9 mouse cellular contexts compared by ENCODE assay signal in genomic region chr3:96595661-96596060, GRCm38 (mm10). TPM values are rescaled to one million over a fixed set of nuclear protein-coding genes. Genes with fewer than 3 reads are reported as not detected.
DNase-seq lines count a peak whose midpoint lies in the region; ATAC-seq and TF ChIP-seq lines count a peak whose summit lies in the region.
"Had no signal": no experiment of that assay in that cellular context is flagged by ENCODE, and none has a peak within 500 bp of the region (broad histone marks: within the 10 kb centered on the region; RNA-seq: fewer than 3 reads in every experiment).

No protein-coding gene starts in this region.

- no peaks in the 10 kb centered on the region for H3K9me3 ChIP-seq in kidney, embryonic 15.5 days (replicated peaks)
- H3K9me3 ChIP-seq in heart, postnatal 0 days (replicated peaks; ENCODE audit: control insufficient read depth, low read length) = no peaks in the 10 kb centered on the region
- H3K9me3 ChIP-seq in midbrain, embryonic 16.5 days (replicated peaks; ENCODE audit: control insufficient read depth, low read length, poor library complexity, severe bottlenecking) = no peaks in the 10 kb centered on the region

- peak overlapping the region; percentile 37; the same call in 1 of the 2 replicates for H3K27ac ChIP-seq in kidney, embryonic 15.5 days
- peak overlapping the region; percentile 63 for H3K27ac ChIP-seq in heart, postnatal 0 days (ENCODE audit: low read depth)
- H3K27ac ChIP-seq in midbrain, embryonic 16.5 days (ENCODE audit: low read length) = peak overlapping the region; percentile 66

- TF ChIP-seq EP300 in heart, postnatal 0 days (IDR thresholded peaks at IDR 0.05; ENCODE audit: low read depth) = no peak

- H3K36me3 ChIP-seq in kidney, embryonic 15.5 days = no peaks in the 10 kb centered on the region
- H3K36me3 ChIP-seq in heart, postnatal 0 days (replicated peaks; ENCODE audit: control insufficient read depth, insufficient read depth, low read length) = no peaks in the 10 kb centered on the region
- H3K36me3 ChIP-seq in midbrain, embryonic 16.5 days (ENCODE audit: control insufficient read depth, insufficient read depth, low read length) = no peaks in the 10 kb centered on the region

- peak overlapping the region; percentile 54 for H3K4me3 ChIP-seq in kidney, embryonic 15.5 days (replicated peaks)
- no peak overlapping the region for H3K4me3 ChIP-seq in heart, postnatal 0 days (ENCODE audit: low read depth, low read length)
- peak overlapping the region; percentile 57 for H3K4me3 ChIP-seq in midbrain, embryonic 16.5 days (ENCODE audit: low read depth, low read length)

- ATAC-seq in kidney, embryonic 15.5 days (replicated peaks; ENCODE audit: low FRiP score) = no peak
- ATAC-seq in heart, postnatal 0 days (ENCODE audit: insufficient read depth, low read depth) = no peak
- no peak for ATAC-seq in midbrain, embryonic 16.5 days
- ATAC-seq in megakaryocyte-erythroid progenitor cell, adult 5-6 weeks (replicated peaks; ENCODE audit: low FRiP score, low TSS enrichment, poor library complexity, severe bottlenecking) = no peak

- no peak for TF ChIP-seq CTCF in heart, postnatal 0 days (IDR thresholded peaks at IDR 0.05; ENCODE audit: low read depth)

- peak overlapping the region; percentile 83 for H3K4me2 ChIP-seq in kidney, embryonic 15.5 days
- peak overlapping the region; percentile 97 for H3K4me2 ChIP-seq in heart, postnatal 0 days (ENCODE audit: low read depth, low read length)
- H3K4me2 ChIP-seq in midbrain, embryonic 16.5 days (ENCODE audit: low read length) = peak overlapping the region; percentile 85

- H3K4me1 ChIP-seq in kidney, embryonic 15.5 days = peaks cover 61% of the 10 kb centered on the region
- no peaks in the 10 kb centered on the region; the same call in 1 of the 2 replicates for H3K4me1 ChIP-seq in heart, postnatal 0 days (ENCODE audit: control insufficient read depth, insufficient read depth)
- peaks cover 47% of the 10 kb centered on the region for H3K4me1 ChIP-seq in midbrain, embryonic 16.5 days (ENCODE audit: control insufficient read depth, insufficient read depth, low read length)

- no peak for DNase-seq in kidney, adult 18-20 months
- peak; percentile 53 for DNase-seq in cerebellum, adult 8-10 months
- no peak for DNase-seq in heart, postnatal 0 days (ENCODE audit: low spot score)
- DNase-seq in gastrocnemius, postnatal 25 days = no peak
- no peak for DNase-seq in ovary, postnatal 10 days (ENCODE audit: low spot score)

- H3K9ac ChIP-seq in kidney, embryonic 15.5 days = no peak overlapping the region
- H3K9ac ChIP-seq in heart, postnatal 0 days (replicated peaks; ENCODE audit: low read depth, low read length) = no peak overlapping the region; the same call in 1 of the 2 replicates
- H3K9ac ChIP-seq in midbrain, embryonic 16.5 days (ENCODE audit: low read depth, low read length) = peak overlapping the region; percentile 85; the same call in 1 of the 2 replicates

- 28% methylated on average over 6 of the region's 6 CpGs for WGBS in kidney, embryonic 15.5 days
- WGBS in heart, postnatal 0 days = 32% methylated on average over 6 of the region's 6 CpGs
- 25% methylated on average over 6 of the region's 6 CpGs for WGBS in midbrain, embryonic 16.5 days

- peaks cover 42% of the 10 kb centered on the region for H3K27me3 ChIP-seq in kidney, embryonic 15.5 days
- no peaks in the 10 kb centered on the region for H3K27me3 ChIP-seq in heart, postnatal 0 days (ENCODE audit: control insufficient read depth, insufficient read depth, low read length)
- H3K27me3 ChIP-seq in midbrain, embryonic 16.5 days (ENCODE audit: control insufficient read depth, insufficient read depth, low read depth, low read length) = no peaks in the 10 kb centered on the region

RNA-seq across cellular contexts. Expression of gene Ankrd34a, which starts 0.8 kb away (rescaled TPM):
- 1.8 and 2.8 TPM in 2 replicates for polyA plus RNA-seq in kidney, embryonic 15.5 days (2015; fragmentation: Nextera tagmentation; extraction: Ambion mirVana)
- total RNA-seq in heart, postnatal 0 days (2014; rRNA removed; ENCODE audit: low replicate concordance) = 1.2 and 5.3 TPM in 2 replicates
- 6.0 and 6.8 TPM in 2 replicates for polyA plus RNA-seq in heart, postnatal 0 days (2015; fragmentation: Nextera tagmentation; extraction: Ambion mirVana)
- polyA plus RNA-seq in midbrain, embryonic 16.5 days (2015; fragmentation: Nextera tagmentation; extraction: Ambion mirVana) = 16.4 and 20.6 TPM in 2 replicates
- 1 to 10 TPM in 1 of 2 experiments, under 1 TPM in 1; 0.95 to 1.1 TPM for total RNA-seq in gastrocnemius, postnatal 25 days (2021)
- not detected in 2 replicates for total RNA-seq in megakaryocyte-erythroid progenitor cell, adult 5-6 weeks (2014; fragmentation: Nextera tagmentation)
- not detected in 2 replicates for total RNA-seq in megakaryocyte-erythroid progenitor cell, adult 5-6 weeks (2017)

RNA-seq across cellular contexts. Expression of gene Polr3gl, which starts 1.7 kb away (rescaled TPM):
- polyA plus RNA-seq in kidney, embryonic 15.5 days (2015; fragmentation: Nextera tagmentation; extraction: Ambion mirVana) = 38.1 and 39.8 TPM in 2 replicates
- total RNA-seq in heart, postnatal 0 days (2014; rRNA removed; ENCODE audit: low replicate concordance) = 10.3 and 13.1 TPM in 2 replicates
- 37.1 and 38.7 TPM in 2 replicates for polyA plus RNA-seq in heart, postnatal 0 days (2015; fragmentation: Nextera tagmentation; extraction: Ambion mirVana)
- polyA plus RNA-seq in midbrain, embryonic 16.5 days (2015; fragmentation: Nextera tagmentation; extraction: Ambion mirVana) = 36.7 and 38.8 TPM in 2 replicates
- 10 to 100 TPM; 34.0 to 38.1 TPM for total RNA-seq in gastrocnemius, postnatal 25 days (2021)
- 18.4 and 38.1 TPM in 2 replicates for total RNA-seq in megakaryocyte-erythroid progenitor cell, adult 5-6 weeks (2014; fragmentation: Nextera tagmentation)
- 56.0 and 72.8 TPM in 2 replicates for total RNA-seq in megakaryocyte-erythroid progenitor cell, adult 5-6 weeks (2017)

RNA-seq across cellular contexts. Expression of gene Lix1l, which starts 5.3 kb away (rescaled TPM):
- 6.5 and 8.0 TPM in 2 replicates for polyA plus RNA-seq in kidney, embryonic 15.5 days (2015; fragmentation: Nextera tagmentation; extraction: Ambion mirVana)
- 33.1 and 50.6 TPM in 2 replicates for total RNA-seq in heart, postnatal 0 days (2014; rRNA removed; ENCODE audit: low replicate concordance)
- 3.6 and 5.1 TPM in 2 replicates for polyA plus RNA-seq in heart, postnatal 0 days (2015; fragmentation: Nextera tagmentation; extraction: Ambion mirVana)
- polyA plus RNA-seq in midbrain, embryonic 16.5 days (2015; fragmentation: Nextera tagmentation; extraction: Ambion mirVana) = 4.0 and 4.7 TPM in 2 replicates
- total RNA-seq in gastrocnemius, postnatal 25 days (2021) = 1 to 10 TPM; 6.7 to 7.0 TPM
- 0.25 and 0.72 TPM in 2 replicates for total RNA-seq in megakaryocyte-erythroid progenitor cell, adult 5-6 weeks (2014; fragmentation: Nextera tagmentation)
- 0.72 and 0.94 TPM in 2 replicates for total RNA-seq in megakaryocyte-erythroid progenitor cell, adult 5-6 weeks (2017)

RNA-seq across cellular contexts. Expression of gene Gm16253, which starts 18.9 kb away (rescaled TPM):
- polyA plus RNA-seq in kidney, embryonic 15.5 days (2015; fragmentation: Nextera tagmentation; extraction: Ambion mirVana) = 2.1 TPM in 2 replicates
- total RNA-seq in heart, postnatal 0 days (2014; rRNA removed; ENCODE audit: low replicate concordance) = not detected in 2 replicates
- polyA plus RNA-seq in heart, postnatal 0 days (2015; fragmentation: Nextera tagmentation; extraction: Ambion mirVana) = 1.1 and 1.2 TPM in 2 replicates
- 1.6 and 1.8 TPM in 2 replicates for polyA plus RNA-seq in midbrain, embryonic 16.5 days (2015; fragmentation: Nextera tagmentation; extraction: Ambion mirVana)
- total RNA-seq in gastrocnemius, postnatal 25 days (2021) = 1 to 10 TPM; 1.1 TPM
- not detected in 2 replicates for total RNA-seq in megakaryocyte-erythroid progenitor cell, adult 5-6 weeks (2014; fragmentation: Nextera tagmentation)
- total RNA-seq in megakaryocyte-erythroid progenitor cell, adult 5-6 weeks (2017) = not detected in 2 replicates
- total RNA-seq: layer of hippocampus, postnatal 14 days had no signal

RNA-seq across cellular contexts. Expression of gene Rbm8a, which starts 34.1 kb away (rescaled TPM):
- polyA plus RNA-seq in kidney, embryonic 15.5 days (2015; fragmentation: Nextera tagmentation; extraction: Ambion mirVana) = 145 and 151 TPM in 2 replicates
- 7.5 and 9.2 TPM in 2 replicates for total RNA-seq in heart, postnatal 0 days (2014; rRNA removed; ENCODE audit: low replicate concordance)
- polyA plus RNA-seq in heart, postnatal 0 days (2015; fragmentation: Nextera tagmentation; extraction: Ambion mirVana) = 64.7 and 65.4 TPM in 2 replicates
- 118 and 123 TPM in 2 replicates for polyA plus RNA-seq in midbrain, embryonic 16.5 days (2015; fragmentation: Nextera tagmentation; extraction: Ambion mirVana)
- 10 to 100 TPM; 22.9 to 24.1 TPM for total RNA-seq in gastrocnemius, postnatal 25 days (2021)
- 174 and 189 TPM in 2 replicates for total RNA-seq in megakaryocyte-erythroid progenitor cell, adult 5-6 weeks (2014; fragmentation: Nextera tagmentation)
- 95.5 and 108 TPM in 2 replicates for total RNA-seq in megakaryocyte-erythroid progenitor cell, adult 5-6 weeks (2017)
